Mouse (Mus musculus) 416B (cell line): ENCODE measurements at regions not wholly inside any gene's neighbourhood (a gene's known extent, or its start where the extent isn't known, plus 50 kb on each side); places are given as distances from the start of the nearest gene placed in this dataset.
A peak's percentile ranks its signal among the peaks of the same experiment; 100 is the strongest.

Experiments
- DNase-seq: peaks from one replicate; pipeline ENCODE4 v3.0.0; 2011; ENCODE audit warnings: low read depth

GRCm38 (mm10) chr16:90335499-90335898, 50.3 kb upstream of the Hunk start:
- no peak for DNase-seq

GRCm38 (mm10) chr16:90333876-90334825, 49.8 kb upstream of the Scaf4 start:
- DNase-seq, result peak; percentile 21
